Mouse (Mus musculus): ENCODE measurements around the gene Cmtm4.

Cmtm4 gene

DNA sequence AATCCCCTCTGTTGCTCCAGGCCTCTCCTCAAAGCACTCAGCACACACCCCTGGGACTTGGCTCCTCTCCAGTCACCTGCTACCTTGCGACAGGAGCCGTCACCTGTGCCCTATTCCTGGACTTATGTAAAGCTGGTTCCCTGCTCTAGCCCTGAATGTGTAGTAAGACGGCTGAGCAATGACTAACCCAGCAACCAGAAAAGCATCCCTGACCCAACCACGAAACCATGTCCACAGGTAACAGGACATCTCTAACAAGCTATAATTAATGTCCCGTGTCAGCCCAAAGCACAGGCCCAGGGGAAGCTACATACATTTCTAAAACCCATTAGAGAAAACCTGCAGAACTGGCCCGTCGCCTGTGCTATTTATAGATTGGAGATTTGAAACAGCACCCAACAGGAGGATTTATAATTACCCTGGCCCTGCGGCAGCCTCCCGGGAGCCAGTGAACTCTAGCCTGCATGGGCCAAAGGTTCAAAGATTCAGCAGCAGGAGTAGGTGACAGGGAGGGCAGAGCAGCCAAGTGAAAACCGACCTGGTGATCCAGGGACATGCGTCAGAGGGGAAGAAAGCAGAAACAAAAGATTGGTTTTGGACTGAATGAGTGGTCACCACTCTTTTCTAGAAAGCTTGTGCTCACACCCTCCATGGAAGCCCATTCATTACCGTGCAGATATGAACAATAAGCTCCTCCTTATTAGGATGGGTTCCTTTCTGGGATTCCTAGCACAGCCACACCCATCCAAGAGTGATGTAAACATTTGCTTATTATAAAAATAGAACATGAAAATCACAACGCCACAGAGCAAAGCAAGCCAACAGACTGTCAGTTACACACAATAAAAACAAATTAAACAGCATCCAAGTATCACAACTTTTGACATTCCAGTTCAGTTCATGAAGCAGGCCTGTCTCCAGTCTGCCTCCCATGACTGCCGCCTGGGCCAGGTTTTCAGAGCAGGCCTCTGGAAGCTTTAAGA lies 20.5 kb downstream of the Cmtm4 start:
- in situ Hi-C loops (cut with MboI), result no loop called here

DNA sequence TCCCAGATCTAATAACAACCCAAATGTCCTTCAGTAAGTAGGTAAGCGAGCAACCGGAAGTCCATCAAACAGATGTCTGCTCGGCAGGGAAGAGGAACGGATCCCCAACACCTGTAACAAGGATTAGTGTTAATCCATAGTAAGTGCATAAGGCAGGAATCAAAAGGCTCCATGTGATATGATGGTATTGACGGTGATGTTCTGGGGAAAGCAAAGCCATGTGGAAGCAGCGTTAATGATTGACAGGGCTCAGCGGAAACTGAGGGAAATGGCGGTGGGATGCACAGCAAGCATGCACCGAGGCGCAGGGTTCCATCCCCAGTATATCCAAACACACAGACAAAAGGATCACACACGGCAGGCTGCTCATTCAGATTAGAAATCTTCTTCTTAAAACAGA lies 21.3 kb downstream of the Cmtm4 start:
- in situ Hi-C loops (cut with MboI), result no loop called here

DNA sequence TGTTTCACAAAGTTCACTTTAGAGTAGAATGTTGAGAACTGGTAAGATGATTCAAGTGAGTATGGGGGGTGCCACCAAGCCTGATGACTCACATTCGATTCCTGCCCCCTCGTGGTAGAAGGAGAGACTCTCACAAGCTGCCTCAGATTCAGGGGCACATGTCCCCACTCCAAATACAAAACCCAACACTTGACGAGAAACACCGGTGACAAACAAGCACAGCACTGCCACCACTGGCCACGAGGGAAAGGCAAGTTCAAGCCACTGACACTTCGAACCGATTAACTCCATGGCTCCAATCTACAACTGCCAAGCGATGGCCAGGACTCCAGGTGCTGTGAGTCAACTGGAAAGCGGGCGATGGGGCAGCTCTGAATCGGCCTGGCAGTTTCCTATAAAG lies 21.8 kb downstream of the Cmtm4 start:
- in situ Hi-C loops (cut with MboI), result no loop called here

DNA sequence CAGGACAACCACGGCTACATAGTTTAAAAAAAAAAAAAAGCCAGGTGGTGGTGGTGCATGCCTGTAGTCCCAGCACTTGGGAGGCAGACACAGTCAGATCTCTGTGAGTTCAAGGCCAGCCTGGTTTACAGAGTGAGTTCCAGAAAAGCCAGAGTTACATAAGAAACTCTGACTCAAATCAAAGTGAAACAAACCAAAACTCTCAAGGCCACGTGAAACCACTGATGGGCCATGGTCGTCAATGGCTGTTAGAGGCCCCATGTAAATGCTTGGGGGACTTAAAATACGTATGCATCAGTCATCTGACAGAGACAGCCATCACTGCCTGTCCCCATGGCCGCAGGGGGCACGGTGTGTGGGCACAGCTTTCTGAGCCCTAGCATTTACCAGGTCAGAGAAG lies 24.5 kb downstream of the Cmtm4 start:
- in situ Hi-C loops (cut with MboI), result no loop called here

DNA sequence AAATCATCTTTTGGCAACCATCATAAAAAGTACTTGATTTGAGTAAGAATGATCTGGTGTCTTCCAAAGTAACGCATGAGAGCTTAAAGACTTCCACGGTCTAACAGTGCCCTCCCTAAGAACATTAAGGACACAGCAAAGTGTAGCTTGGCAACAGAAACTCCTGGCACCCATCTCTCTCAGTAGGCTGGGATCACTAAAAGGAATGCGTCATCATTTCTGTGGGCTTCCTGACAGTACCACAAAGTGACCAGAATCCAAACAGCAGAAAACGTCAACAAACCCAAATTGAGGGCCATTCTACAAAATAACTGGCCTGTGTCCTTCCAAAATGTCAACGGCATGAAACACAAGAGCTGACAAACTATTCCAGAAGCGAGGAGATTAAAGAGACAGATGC lies 25.5 kb downstream of the Cmtm4 start:
- in situ Hi-C loops (cut with MboI), result no loop called here

DNA sequence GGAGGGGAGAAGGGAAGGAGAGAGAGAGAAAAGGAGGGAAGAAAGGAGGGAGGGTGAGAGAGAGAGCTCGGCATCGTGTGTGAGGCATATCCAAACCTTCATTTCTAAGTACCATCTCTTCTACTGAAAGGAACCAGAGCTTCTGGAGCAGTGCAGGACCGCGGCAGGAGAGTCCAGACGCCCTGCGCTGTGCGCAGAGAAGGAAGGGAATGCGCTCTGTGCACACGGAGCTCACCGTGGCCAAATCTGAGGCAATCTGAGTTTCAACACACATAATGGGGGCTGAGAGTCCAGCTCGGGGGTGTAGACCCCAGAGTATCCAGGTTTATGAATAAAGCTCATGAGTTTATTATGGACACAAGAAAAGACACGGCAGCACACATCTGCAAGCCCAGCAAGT lies 26.0 kb downstream of the Cmtm4 start:
- in situ Hi-C loops (cut with MboI), result no loop called here

DNA sequence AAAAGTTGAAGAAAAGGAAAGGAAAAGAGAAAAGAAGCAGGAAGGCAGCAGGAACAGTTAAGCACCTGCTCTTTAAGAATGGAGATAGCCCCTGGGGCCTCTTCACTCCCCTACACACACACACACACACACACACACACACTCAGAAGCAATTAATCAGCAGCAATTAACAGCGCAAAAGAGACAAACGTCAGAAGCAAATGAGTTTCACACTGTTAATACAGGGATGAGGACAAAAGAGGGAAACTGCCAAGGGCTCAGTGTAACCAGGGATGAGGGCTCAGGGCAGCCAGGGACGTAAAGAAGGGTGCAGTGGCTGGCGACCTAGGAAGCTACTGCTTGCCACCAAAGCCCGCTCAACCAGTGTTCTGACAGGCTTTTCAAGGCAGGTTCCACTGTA lies 28.2 kb downstream of the Cmtm4 start:
- in situ Hi-C loops (cut with MboI), result no loop called here

DNA sequence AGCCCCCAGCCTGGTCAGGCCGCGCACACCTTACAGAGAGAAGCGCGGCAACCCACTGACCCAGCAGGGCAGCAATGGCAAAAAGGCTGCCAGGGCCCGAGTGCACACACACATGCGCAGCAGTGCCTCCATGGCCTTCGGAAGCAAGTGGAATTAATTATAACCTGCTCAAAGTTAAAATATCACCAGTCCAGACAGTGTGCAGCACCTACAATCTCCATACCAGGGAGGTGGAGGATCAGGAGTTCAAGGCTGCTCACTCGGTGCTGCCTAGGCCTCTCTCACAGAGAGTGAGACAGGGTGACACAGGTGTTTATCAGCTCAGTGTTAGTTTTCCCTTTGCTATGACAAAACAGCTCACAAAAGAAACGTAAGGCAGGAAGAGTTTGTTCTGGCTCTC lies 29.9 kb downstream of the Cmtm4 start:
- in situ Hi-C loops (cut with MboI), result no loop called here

DNA sequence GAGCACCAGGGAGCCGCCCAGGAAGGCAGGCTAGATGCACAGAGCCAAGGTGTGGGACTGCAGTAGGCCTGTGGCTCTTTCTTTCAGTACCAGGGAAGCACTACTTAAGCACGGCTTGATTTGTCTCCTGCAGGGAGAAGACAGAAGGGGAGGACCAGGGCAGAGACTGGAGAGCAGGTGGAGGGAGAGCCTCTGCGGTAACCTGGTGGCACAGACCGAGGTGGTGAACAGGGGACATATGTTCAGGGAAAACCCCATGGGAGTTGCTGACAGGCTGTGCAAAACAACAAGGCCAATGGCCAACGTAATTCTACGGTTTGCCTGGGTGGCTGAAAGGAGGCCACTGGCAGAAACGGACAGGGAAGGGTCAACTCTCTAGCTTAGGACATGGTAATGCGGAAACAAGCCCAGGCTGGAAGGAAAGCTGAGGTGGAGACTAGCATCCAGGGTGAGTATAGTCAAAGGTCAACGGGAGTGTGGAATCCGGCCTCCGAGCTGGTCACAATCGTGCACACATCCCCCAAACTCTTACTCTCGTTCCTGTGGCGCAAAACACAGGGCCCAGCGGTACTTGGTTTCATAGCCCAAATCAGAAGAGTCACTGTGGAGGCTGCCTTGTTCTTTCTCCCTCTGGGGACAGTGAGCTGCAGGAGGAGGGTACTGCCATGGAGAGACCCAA lies 35.7 kb downstream of the Cmtm4 start:
- in situ Hi-C loops (cut with MboI), result no loop called here

DNA sequence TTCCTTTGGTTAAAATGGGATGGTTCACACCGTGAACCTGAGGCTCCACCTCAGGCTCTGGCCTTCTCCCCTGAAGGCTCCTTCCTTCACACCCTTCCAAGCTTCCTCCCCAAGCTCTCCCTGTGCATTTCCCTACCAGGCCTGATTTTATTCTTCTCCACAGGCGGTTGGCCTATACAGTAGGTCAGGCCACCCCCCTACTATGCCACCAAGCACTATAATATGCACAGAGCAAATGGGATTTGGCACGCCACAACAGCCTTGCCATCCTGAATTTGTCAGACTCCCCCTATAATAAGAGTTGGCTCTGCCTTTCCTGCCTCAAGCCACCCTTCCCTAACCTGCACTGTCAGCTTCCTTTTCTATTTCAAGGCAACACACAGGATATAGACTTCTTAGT lies 37.0 kb downstream of the Cmtm4 start:
- in situ Hi-C loops (cut with MboI), result no loop called here

DNA sequence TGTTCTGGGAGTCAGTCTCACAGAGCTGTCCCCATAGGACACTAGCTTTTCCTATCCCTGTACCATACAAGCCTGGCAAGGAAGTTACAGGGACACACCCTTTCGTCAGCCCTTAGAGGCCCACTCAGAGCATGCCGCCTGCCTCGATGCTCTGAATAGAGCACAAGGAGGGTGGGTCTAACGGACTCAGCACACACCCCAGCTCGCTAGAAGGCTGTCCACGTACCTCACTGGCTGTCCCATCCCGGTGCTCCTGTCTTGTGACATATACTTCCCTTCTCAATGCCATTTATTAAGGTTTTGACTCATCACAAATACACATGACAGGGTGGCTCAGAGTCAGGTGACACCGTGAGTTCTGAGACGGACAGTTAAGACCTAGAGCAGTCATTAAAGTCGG lies 41.1 kb downstream of the Cmtm4 start:
- in situ Hi-C loops (cut with MboI), result no loop called here

DNA sequence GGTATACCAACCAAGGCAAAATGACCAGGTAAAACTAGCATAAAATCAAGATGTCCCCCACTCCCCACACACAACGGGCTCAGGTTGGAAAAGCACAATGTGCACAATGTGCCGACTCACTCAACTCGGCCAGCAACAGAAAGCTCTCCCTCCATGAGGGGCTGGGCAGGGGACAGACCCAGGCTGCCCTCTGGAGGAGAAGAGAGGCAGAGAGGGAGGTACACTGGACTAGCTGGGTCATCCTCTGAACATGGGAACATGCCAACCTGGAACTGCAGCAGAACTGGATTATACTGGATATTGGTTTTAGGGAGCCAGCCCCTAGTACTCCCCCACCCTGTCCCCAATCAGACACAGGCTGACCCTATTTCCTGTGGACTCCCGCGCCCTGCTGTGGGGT lies 42.4 kb downstream of the Cmtm4 start:
- in situ Hi-C loops (cut with MboI), result no loop called here

DNA sequence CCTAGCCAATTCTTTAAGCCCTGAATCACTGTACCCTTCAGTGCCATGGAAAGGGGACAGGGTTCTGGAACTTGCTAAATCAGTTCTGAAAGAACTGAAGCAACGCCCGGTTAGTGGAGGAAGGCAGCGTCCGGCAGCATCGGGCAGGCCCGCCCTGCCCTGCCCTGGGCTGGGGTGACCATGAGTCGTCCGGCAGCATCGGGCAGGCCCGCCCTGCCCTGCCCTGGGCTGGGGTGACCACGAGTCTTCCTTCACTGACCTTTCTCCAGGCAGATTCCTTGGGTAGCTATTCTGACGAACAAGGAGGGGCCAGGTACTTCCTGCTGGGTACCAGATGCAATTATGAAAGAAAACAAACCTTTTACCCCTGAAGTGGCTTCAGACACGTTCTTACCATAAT lies 45.6 kb downstream of the Cmtm4 start:
- in situ Hi-C loops (cut with MboI), result no loop called here

DNA sequence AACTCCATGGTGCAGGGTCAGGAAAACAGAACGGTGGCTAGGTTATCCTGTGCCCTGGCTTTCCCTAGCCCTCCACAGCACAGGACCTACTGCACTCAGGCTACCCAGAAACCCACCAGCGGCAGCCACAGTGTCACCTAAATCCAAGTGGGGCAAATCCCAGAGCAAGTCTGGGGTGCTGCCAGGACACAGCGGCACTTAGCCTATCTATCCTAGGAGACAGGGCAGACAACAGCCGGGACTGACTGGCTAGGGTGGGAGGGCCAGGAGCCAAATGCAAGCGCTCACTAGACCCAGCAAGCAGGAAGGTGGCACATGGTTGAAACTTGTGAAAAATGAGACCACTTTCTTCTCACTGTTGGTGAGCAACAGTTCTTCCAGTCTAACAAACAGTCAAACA lies 46.6 kb downstream of the Cmtm4 start:
- in situ Hi-C loops (cut with MboI), result loop anchor here (10.0 kb wide), 1 partner anchor 226 kb away; no protein-coding TSS in a partner anchor

DNA sequence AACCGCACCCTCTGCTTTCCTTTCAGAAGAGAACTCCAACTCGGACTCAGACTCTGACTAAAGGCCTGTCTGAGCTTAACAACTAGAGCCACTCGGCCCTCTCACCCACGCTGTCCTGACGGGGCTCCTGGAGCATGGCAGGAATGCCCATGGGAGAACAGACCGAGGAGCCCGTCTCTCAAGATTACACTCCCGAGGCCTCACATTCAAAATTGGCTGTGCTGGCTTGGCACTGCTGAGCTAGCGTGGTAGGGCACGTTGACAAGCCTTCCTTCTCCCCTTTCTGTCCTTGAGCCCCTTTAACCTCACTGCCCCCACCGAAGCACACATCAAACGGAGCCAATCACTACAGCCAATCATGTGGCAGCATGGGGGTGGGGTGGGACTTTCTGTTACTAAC lies 48.9 kb downstream of the Cmtm4 start:
- in situ Hi-C loops (cut with MboI), result loop anchor here (10.0 kb wide), 1 partner anchor 228 kb away; no protein-coding TSS in a partner anchor

DNA sequence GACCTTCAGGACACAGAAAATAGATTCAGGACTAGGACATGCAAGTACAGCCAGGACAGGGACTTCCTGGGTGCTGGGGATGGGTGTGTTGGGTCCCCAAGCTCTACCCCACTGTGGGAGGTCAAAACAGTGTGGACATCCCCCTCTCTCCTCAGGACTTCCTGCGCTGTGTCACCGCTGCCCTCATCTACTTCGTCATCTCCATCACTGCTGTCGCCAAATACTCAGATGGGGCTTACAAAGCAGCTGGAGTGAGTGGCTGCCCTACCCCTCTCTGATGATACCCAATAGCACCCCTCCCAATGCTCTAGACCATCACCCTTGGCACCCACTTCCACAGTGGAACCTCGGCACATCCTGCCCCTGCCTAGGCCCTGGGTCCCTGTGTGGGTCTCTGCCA lies 51.0 kb downstream of the Cmtm4 start:
- in situ Hi-C loops (cut with MboI), result loop anchor here (5.0 to 10.0 kb wide), 2 partner anchors 98 to 230 kb away; partner anchors contain the start of gene Dync1li2

DNA sequence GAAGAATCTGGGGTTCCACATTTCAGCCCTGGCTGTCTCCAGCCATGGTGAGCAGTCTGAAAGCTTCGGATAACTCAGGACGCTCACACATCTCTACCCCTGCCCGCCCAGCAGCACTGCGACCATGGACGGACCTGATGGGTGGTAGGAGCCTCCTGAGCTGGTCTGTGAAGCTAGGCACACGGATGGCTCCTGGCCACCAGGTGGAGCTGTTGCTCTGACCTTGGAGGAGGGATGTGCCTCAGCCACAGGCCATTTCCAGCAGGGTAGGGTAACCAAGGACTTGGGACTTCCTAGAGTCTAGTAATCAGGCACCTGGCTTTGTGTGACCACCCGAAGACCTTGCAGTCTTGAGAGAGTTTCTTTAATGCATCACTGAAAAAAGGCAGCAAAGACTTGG lies 51.6 kb downstream of the Cmtm4 start:
- in situ Hi-C loops (cut with MboI), result loop anchor here (5.0 to 10.0 kb wide), 2 partner anchors 98 to 231 kb away; partner anchors contain the start of gene Dync1li2

DNA sequence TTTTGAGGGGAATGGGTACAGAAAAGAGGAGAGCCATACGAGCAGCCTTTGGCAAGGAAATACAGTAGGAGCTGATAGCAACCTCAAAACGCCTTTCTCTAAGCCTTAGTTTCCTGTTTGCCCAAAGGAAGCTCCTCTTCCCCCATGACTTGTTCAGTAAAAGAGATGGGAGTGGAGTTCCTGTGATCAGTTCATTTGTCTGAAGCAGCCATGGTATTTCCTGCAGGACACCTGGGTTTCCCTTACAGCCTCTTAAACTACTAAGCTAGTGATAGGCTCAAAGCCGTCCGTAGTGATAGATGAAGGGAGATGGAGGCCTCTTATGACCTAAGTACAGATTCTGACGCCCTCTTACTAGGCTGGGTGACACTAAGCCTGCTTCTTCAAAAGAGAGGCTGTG lies 53.2 kb downstream of the Cmtm4 start:
- in situ Hi-C loops (cut with MboI), result loop anchor here (5.0 to 10.0 kb wide), 2 partner anchors 100 to 232 kb away; partner anchors contain the start of gene Dync1li2

DNA sequence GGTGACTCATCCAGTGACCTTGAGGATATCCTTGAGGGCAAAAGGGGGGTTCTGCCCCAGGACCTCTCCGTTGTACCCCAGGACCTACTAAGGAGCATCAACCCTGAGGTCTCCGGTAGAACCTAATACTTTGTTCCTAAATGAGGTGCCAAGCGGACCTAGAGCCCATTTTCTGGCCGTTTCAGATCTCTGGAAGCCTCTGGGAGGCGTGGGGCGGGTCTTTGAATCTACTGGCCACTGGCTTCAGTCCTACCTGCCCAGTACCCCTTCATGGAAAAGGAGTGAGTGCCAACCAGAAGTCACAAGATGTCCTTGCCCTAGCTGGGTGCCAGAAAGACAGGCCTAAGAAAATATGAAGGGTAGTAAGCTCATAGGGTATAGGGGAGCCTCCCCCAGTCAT lies 53.9 kb downstream of the Cmtm4 start:
- in situ Hi-C loops (cut with MboI), result loop anchor here (5.0 to 10.0 kb wide), 2 partner anchors 101 to 233 kb away; partner anchors contain the start of gene Dync1li2

DNA sequence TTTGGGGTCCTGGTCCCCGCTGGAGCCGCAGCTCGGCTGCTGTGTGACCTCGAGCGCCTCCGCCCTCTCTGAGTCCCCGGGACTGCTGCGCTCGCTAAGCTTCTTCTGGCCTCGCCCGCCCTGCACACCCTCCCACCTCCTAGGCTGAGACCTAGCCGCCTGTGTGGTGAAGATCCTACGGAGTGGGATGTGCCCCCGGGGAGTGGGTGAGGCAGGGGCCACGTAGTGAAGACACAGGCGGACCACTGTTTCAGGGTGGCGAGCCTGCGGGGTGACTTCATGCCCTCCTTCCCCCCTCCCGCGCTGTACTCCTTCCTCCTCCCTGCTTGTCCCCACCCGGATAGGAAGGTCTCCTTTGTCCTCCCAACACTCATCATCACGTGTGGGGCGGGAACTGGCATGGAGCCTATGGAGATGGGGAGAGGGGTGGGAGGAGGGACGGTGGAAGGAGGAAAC lies 54.5 kb downstream of the Cmtm4 start:
- in situ Hi-C loops (cut with MboI), result loop anchor here (5.0 to 10.0 kb wide), 2 partner anchors 101 to 234 kb away; partner anchors contain the start of gene Dync1li2

DNA sequence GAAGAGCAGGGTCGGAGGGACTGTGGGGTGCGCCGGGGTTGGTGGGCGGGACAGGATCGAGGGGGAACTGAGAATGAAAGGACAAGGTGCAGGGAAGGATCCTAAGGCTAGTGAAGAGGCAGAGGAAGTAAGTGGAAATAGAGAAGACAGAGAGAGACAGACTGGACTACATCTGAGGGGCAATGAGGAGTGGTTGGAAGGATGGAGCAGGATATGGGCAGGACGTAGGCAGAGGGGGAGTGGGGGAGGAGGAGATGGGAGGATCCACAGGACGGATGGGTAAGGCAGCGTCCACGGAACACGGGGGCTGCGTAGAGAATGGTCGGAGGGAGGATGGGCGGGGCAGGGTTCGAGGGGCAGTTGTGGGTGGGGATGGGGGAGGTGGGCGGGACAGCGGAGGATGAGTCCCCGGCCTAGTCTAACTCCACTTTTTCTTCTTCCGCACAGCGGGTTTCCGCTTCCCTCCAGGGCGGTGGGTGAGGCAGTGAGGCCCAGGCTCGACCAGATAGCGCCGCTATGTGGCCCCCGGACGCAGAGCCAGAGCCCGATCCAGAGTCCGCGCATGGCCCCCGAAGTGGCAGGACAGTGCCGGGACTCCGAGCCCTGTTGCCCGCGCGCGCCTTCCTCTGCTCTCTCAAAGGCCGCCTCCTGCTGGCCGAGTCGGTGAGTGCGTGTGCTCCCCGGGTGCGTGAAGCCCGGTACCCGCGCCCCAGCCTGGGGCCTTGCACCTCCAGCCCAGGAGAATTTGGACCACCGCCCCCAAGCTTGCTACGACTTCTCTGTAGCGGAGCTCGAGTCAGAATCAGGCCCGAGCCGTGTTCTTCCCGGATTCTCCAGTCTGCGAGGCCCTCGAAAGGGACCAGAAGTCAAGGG lies 55.1 kb downstream of the Cmtm4 start:
- in situ Hi-C loops (cut with MboI), result loop anchor here (5.0 to 10.0 kb wide), 2 partner anchors 102 to 234 kb away; partner anchors contain the start of gene Dync1li2

DNA sequence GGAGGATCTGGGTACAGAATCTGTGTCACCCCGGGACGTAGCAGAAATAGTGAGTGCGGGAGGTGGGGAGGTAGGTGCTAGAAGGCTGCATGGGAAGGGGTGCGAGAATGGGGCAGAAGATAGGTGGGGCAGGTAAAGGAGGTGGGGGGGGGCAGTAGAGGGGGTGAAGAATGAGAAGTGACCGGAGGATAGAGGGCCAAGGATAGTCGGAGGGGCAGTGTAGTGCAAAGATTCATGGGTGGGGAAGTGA lies 55.7 kb downstream of the Cmtm4 start:
- in situ Hi-C loops (cut with MboI), result loop anchor here (5.0 to 10.0 kb wide), 2 partner anchors 102 to 235 kb away; partner anchors contain the start of gene Dync1li2

All from mature B cell (primary cell).